Comparison of ENCODE assay signal across 9 mouse cellular contexts in the genomic region with DNA sequence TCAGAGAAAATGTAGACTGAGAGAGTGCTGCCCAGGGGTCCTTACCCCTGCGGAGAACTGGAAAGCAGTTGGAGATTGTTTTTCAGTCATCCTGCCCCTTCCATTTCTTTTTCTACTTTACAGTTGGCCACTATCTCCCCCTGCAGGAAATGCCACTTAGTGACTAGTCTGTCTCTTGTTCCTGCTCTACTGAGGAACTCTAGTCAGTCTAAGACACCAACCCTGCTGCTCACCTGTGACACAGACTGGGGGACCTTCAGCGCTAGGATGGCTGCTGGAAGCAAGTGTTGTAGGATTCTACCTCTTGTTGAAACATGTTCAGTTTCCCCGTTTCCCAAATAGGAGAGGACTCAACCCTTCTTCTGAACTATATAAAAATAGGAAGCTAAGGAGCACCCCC. TPM values are rescaled to one million over a fixed set of nuclear protein-coding genes. Genes with fewer than 3 reads are reported as not detected.
A peak's percentile ranks its signal among the peaks of the same experiment; 100 is the strongest.
DNase-seq lines count a peak whose midpoint lies in the region; ATAC-seq lines count a peak whose summit lies in the region.
"Had no signal": no experiment of that assay in that cellular context is flagged by ENCODE, and none has a peak within 500 bp of the region (broad histone marks: within the 10 kb centered on the region; RNA-seq: fewer than 3 reads in every experiment).

No protein-coding gene starts in this region.

- ATAC-seq in megakaryocyte, adult 5-6 weeks (ENCODE audit: poor library complexity, severe bottlenecking): peak; percentile 54
- no peak for ATAC-seq in erythroid progenitor cell, adult 5-6 weeks (replicated peaks; ENCODE audit: low FRiP score, poor library complexity, severe bottlenecking)

- peak; percentile 10 for DNase-seq in embryo, embryonic 10.5 days (ENCODE audit: low spot score)
- no peak for DNase-seq in embryo, embryonic 10 days (ENCODE audit: low spot score)
- peak; percentile 15 for DNase-seq in lung, postnatal 10 days
- DNase-seq in lung, adult 18-20 months: no peak
- DNase-seq in thymus, postnatal 36 days: peak; percentile 43 to 47
- DNase-seq in embryo, embryonic 11 days: no peak
- DNase-seq: adrenal gland, postnatal 36 days had no signal

RNA-seq across cellular contexts. Expression of a gene that starts 5.9 kb away (rescaled TPM):
- total RNA-seq in megakaryocyte, adult 5-6 weeks (2015): 1.0 TPM in 1 of 2 replicates, not detected in the other
- total RNA-seq in megakaryocyte, adult 5-6 weeks (2017): not detected in 2 replicates
- not detected in 2 replicates for total RNA-seq in erythroid progenitor cell, adult 5-6 weeks (2015; ENCODE audit: low replicate concordance)
- not detected in 2 replicates for total RNA-seq in erythroid progenitor cell, adult 5-6 weeks (2017; ENCODE audit: low replicate concordance)
- total RNA-seq: adrenal gland, postnatal 36 days had no signal

RNA-seq across cellular contexts. Expression of a gene that starts 9.6 kb away (rescaled TPM):
- 299 and 403 TPM in 2 replicates for total RNA-seq in megakaryocyte, adult 5-6 weeks (2015)
- 184 and 222 TPM in 2 replicates for total RNA-seq in megakaryocyte, adult 5-6 weeks (2017)
- 34.6 and 35.2 TPM in 2 replicates for total RNA-seq in erythroid progenitor cell, adult 5-6 weeks (2015; ENCODE audit: low replicate concordance)
- total RNA-seq in erythroid progenitor cell, adult 5-6 weeks (2017; ENCODE audit: low replicate concordance): 16.3 and 19.1 TPM in 2 replicates
- total RNA-seq: adrenal gland, postnatal 36 days had no signal

RNA-seq across cellular contexts. Expression of a gene that starts 22.9 kb away (rescaled TPM):
- 36.0 and 59.5 TPM in 2 replicates for total RNA-seq in megakaryocyte, adult 5-6 weeks (2015)
- 36.2 and 51.5 TPM in 2 replicates for total RNA-seq in megakaryocyte, adult 5-6 weeks (2017)
- 7.1 and 12.6 TPM in 2 replicates for total RNA-seq in erythroid progenitor cell, adult 5-6 weeks (2015; ENCODE audit: low replicate concordance)
- total RNA-seq in erythroid progenitor cell, adult 5-6 weeks (2017; ENCODE audit: low replicate concordance): 0.51 and 17.1 TPM in 2 replicates

RNA-seq across cellular contexts. Expression of a gene that starts 46.6 kb away (rescaled TPM):
- 916 and 950 TPM in 2 replicates for total RNA-seq in megakaryocyte, adult 5-6 weeks (2015)
- 592 and 639 TPM in 2 replicates for total RNA-seq in megakaryocyte, adult 5-6 weeks (2017)
- total RNA-seq in erythroid progenitor cell, adult 5-6 weeks (2015; ENCODE audit: low replicate concordance): 55.5 and 74.2 TPM in 2 replicates
- total RNA-seq in erythroid progenitor cell, adult 5-6 weeks (2017; ENCODE audit: low replicate concordance): 24.0 and 25.2 TPM in 2 replicates

Comparison
In these comparisons a context has a peak if more than half of its experiments do, and no peak if none do; other contexts are left out.
1. DNase-seq: peak in embryo, embryonic 10.5 days (single experiment), lung, postnatal 10 days (single experiment) and thymus, postnatal 36 days (2 of 2); none in embryo, embryonic 10 days (single experiment), lung, adult 18-20 months (0 of 2) and embryo, embryonic 11 days (single experiment).
2. RNA of a gene that starts 9.6 kb away (total RNA-seq): 184 to 403 TPM in megakaryocyte, adult 5-6 weeks; 16.3 to 35.2 TPM in erythroid progenitor cell, adult 5-6 weeks; every median in the first group is over 4 times any median in the second.